Mouse (Mus musculus) midbrain, embryonic 16.5 days (tissue): ENCODE measurements around the gene Fam187a. TPM values are rescaled to one million over a fixed set of nuclear protein-coding genes. Genes with fewer than 3 reads are reported as not detected.

Experiments
- ATAC-seq: fragments of 200-750 bp; cut with Nextera tagmentation; 2 replicates; pipeline ENCODE4 v1.8.0; 2017; ENCODE audit warnings: moderate TSS enrichment
- H3K27ac ChIP-seq: fragments of 300-500 bp; sonication (generic); 2 replicates; pipeline ENCODE4 v1.5.1; 2014; ENCODE audit warnings: mild to moderate bottlenecking, low read length, mixed read lengths
- H3K27me3 ChIP-seq: fragments of 300-500 bp; sonication (generic); 2 replicates; pipeline ENCODE4 v1.6.1; 2014; ENCODE audit warnings: low read depth, low read length, mixed read lengths; ENCODE audit not compliant: control insufficient read depth, insufficient read depth
- H3K36me3 ChIP-seq: fragments of 300-500 bp; sonication (generic); 2 replicates; pipeline ENCODE4 v1.6.1; 2014; ENCODE audit warnings: mild to moderate bottlenecking, low read length, moderate library complexity, mixed read lengths; ENCODE audit not compliant: control insufficient read depth, insufficient read depth
- H3K4me1 ChIP-seq: fragments of 300-500 bp; sonication (generic); 2 replicates; pipeline ENCODE4 v1.6.1; 2014; ENCODE audit warnings: mild to moderate bottlenecking, low read length, mixed read lengths; ENCODE audit not compliant: control insufficient read depth, insufficient read depth
- H3K4me2 ChIP-seq: fragments of 300-500 bp; sonication (generic); 2 replicates; pipeline ENCODE4 v1.6.1; 2014; ENCODE audit warnings: mild to moderate bottlenecking, low read length, mixed read lengths
- H3K4me3 ChIP-seq: fragments of 300-500 bp; sonication (generic); 2 replicates; pipeline ENCODE4 v1.5.1; 2014; ENCODE audit warnings: low read depth, mild to moderate bottlenecking, low read length, moderate library complexity, mixed read lengths
- H3K9ac ChIP-seq: fragments of 300-500 bp; sonication (generic); 2 replicates; pipeline ENCODE4 v1.6.1; 2014; ENCODE audit warnings: low read depth, low read length, mixed read lengths
- H3K9me3 ChIP-seq: fragments of 300-500 bp; sonication (generic); replicated peaks from 2 replicates; pipeline ENCODE4 v1.6.1; 2014; ENCODE audit warnings: mild to moderate bottlenecking, low read length, mixed read lengths; ENCODE audit not compliant: control insufficient read depth, poor library complexity, severe bottlenecking
- WGBS: fragments of 180-500 bp; shearing (Covaris S2); extraction: QIAGEN DNeasy Blood & Tissue Kit; methylation state at CpG from one replicate; pipeline ENCODE4 v1.1.7; 2014; 5-methylcytosine and 5-hydroxymethylcytosine counted together
- polyA plus RNA-seq: library from polyadenylated mRNA; unstranded; fragments of >200 nt; fragmentation: Nextera tagmentation; extraction: Ambion mirVana; gene quantifications from 2 replicates; pipeline ENCODE4 v1.2.1, GENCODE M21; 2015

The Fam187a gene
- not detected in 2 replicates for polyA plus RNA-seq

DNA sequence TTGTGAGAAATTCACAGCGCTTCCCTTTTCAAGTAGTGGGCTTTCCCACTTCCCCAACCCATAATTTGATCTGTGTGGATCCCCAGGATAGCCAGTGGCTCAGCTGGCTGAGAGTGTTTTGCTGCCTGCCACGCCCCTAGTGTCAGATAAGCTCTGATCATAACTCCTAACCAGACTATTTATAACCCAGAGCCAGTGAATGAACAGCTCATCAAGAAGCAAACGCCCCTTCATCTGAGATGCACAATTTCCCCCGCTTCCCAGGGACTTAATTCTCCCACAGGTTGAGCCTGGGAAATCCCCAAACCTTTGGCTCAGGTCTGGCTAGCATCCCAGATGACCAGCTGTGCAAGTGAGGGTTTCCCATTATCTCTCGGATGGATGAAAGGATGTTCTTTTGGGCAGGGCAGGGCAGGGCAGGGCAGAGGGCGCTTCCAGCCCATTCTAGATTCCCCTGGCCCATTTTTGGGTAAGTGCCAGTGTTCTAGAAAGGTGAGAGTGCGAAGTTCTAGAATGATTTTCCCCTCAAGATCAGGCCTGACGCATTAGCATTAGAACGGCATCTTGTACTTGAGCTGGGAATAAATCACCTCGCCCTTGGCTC, at the start of gene Fam187a:
Gene Fam187a, plus strand, starts transcription at position 554 of the 604 bp plus-strand sequence.
- ATAC-seq: no peak
- WGBS: 57% methylated on average over 10 of the region's 10 CpGs
- H3K4me3 ChIP-seq: no peak within 1 kb of the TSS
- H3K9ac ChIP-seq: no peak within 1 kb of the TSS
- no peaks in the 10 kb centered on the region; the same call in 1 of the 2 replicates for H3K27me3 ChIP-seq
- H3K27ac ChIP-seq: no peak within 1 kb of the TSS
- no peak within 1 kb of the TSS for H3K4me2 ChIP-seq
- H3K36me3 ChIP-seq: no peaks in the 10 kb centered on the region
- peaks cover 14% of the 10 kb centered on the region for H3K4me1 ChIP-seq
- H3K9me3 ChIP-seq: no peaks in the 10 kb centered on the region

DNA sequence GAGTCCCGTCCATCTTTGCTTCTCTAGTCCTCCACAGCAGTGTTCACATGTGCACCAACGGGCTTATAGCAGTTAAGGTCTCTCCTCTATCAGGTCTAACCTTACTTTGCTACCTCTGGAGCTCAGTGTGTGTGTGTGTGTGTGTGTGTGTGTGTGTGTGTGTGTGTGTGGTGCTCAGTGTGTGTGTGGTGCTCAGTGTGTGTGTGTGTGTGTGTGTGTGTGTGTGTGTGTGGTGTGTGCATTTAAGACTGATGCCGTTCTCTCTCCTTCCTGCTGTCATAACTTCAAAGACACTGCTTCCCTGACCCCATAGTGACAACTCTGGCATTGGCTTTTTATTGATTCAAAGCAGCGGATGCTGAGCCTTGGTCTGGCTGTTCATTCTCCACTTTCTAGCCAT, 49.4 kb upstream of the Fam187a start, which contains the start of gene Higd1b:
Gene Higd1b, plus strand, starts transcription at position 301 of the 400 bp plus-strand sequence.
- H3K36me3 ChIP-seq: peaks cover 33% of the 10 kb centered on the region
- no peak within 1 kb of the TSS for H3K4me3 ChIP-seq
- H3K9me3 ChIP-seq: no peaks in the 10 kb centered on the region
- H3K4me1 ChIP-seq: no peaks in the 10 kb centered on the region
- 67% methylated on average over 4 of the region's 4 CpGs for WGBS
- ATAC-seq: no peak
- H3K27me3 ChIP-seq: no peaks in the 10 kb centered on the region
- H3K27ac ChIP-seq: no peak within 1 kb of the TSS
- H3K4me2 ChIP-seq: no peak within 1 kb of the TSS
- H3K9ac ChIP-seq: no peak within 1 kb of the TSS

DNA sequence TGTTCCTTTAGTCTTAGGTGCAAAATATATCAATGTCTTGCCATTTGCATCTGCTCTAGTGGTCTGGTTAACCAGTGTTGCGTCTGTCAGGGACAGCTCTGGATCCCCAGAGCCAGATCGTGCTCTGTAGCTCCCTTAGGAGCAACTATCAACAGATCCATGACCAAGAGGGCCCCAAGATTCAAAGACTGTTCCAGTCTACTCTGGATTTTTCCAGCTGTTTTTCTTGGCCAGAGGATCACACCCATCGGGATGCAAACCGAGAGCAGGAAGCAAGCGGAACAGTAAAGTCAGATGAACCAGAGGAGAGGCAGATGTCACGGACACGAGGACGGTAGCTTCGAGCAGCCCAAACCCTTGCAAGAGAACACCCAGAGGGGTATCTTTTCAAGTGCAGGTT, 48.8 kb upstream of the Fam187a start:
- H3K27ac ChIP-seq: no peak overlapping the region
- no peak overlapping the region for H3K4me3 ChIP-seq
- WGBS: 92% methylated on average over 9 of the region's 9 CpGs

DNA sequence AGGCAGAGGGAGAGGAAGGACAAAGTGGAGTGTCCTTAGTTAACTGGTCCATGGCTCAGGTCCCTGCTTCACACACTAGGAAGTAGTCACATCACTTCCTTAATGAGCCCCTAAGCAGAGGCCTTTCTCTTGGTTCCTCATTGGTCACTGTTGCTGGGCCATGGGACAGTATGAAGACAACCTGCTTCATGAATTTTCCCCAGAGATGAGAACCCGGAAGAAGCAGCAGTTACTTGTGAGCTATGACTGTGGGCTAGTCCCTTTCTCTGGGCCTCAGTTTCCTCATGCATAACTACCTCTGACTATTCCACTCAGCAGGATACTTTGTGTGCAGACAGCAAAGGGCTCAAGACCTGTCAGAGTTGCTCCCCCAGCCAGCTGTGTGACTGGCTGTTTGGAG, 47.6 kb upstream of the Fam187a start:
- Histone ChIP-seq H3K27ac (no peak overlapping the region), H3K4me2 (no peak overlapping the region)

More for the DNA sequence above, 48.8 kb upstream of the Fam187a start:
- no peak overlapping the region for H3K9ac ChIP-seq
- no peak for ATAC-seq
- no peaks in the 10 kb centered on the region for H3K27me3 ChIP-seq
- H3K36me3 ChIP-seq: peaks cover 37% of the 10 kb centered on the region
- H3K4me1 ChIP-seq: no peaks in the 10 kb centered on the region
- no peaks in the 10 kb centered on the region for H3K9me3 ChIP-seq
- no peak overlapping the region for H3K4me2 ChIP-seq

DNA sequence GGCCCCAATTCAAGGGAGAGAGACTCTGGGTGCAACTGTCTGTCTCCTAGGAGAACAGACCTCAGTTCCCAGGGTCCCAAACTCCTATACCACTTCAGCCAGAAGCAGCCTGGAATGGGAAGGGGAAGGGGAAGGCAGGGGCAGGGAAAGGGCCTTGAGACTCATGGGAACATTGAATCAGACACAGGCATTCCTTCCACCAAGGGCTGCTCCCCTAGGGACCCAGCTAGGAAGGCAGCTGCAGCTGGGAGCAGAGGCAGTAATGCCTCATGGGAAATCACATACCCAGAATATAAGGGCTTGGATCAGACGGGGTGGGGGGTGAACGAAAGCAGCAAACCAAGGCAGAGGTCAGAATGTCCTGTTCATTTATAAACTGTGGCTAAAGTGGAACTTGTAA, 46.8 kb upstream of the Fam187a start:
- no peak overlapping the region for H3K4me3 ChIP-seq
- no peaks in the 10 kb centered on the region for H3K9me3 ChIP-seq
- H3K36me3 ChIP-seq: peaks cover 53% of the 10 kb centered on the region
- no peak for ATAC-seq
- no peak overlapping the region for H3K9ac ChIP-seq
- no peak overlapping the region for H3K27ac ChIP-seq
- H3K27me3 ChIP-seq: no peaks in the 10 kb centered on the region
- no peak overlapping the region for H3K4me2 ChIP-seq
- 98% methylated on average over 2 of the region's 2 CpGs for WGBS
- no peaks in the 10 kb centered on the region for H3K4me1 ChIP-seq

More for the DNA sequence above, 47.6 kb upstream of the Fam187a start:
- H3K9me3 ChIP-seq: no peaks in the 10 kb centered on the region
- H3K4me3 ChIP-seq: no peak overlapping the region
- H3K27me3 ChIP-seq: no peaks in the 10 kb centered on the region
- 91% methylated on average over 1 of the region's 1 CpGs for WGBS
- H3K9ac ChIP-seq: no peak overlapping the region
- H3K4me1 ChIP-seq: no peaks in the 10 kb centered on the region
- ATAC-seq: no peak
- H3K36me3 ChIP-seq: peaks cover 45% of the 10 kb centered on the region

DNA sequence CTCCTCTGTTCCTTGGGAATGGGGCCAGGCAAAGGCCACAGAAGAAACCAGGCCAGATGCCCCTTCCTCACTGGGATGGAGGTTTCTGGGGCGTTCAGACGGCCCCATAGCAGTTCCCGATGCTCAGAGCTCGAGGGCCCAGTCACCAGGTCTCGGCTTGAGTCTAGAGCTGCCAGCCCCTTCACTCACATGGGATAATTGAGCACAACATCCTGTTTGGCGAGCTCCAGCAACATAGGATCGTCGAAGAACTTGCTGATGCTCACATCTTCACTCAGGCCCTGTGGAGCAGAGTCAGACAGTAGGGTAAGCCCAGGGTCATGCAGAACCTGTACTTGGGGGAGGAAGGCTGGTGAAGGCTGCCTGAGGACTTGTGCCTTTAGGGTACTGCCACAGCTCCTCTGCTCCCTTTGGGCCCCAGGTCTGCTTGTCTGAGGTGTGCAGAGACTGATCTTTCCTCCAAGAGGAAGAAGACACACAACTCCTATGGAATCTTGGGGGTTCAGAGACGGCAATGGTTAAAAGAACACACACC, 46.3 kb upstream of the Fam187a start:
- Histone ChIP-seq H3K36me3 (peaks cover 58% of the 10 kb centered on the region), H3K4me3 (no peak overlapping the region), H3K27ac (no peak overlapping the region), H3K27me3 (no peaks in the 10 kb centered on the region), H3K9me3 (no peaks in the 10 kb centered on the region), H3K9ac (no peak overlapping the region), H3K4me2 (no peak overlapping the region), H3K4me1 (no peaks in the 10 kb centered on the region)
- WGBS: 90% methylated on average over 9 of the region's 9 CpGs
- ATAC-seq: no peak

DNA sequence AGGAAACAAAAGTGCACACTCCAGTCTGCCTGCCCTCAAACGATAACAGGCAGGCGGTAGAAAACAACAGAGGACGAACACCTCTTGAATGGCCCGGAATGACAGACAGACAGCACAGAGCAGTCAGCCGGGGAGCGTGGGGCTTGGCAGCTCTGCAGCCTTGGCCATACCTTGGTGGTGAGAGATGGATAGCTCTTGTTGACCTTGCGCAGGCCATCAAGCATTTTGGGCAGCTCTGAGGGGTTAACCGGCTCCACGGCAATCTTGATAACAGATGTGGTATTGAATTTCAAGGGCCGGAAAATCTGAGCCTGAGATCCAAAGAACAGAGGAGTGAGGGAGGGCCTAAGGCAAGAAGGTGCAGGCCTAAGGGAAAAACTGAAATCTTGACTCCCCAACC, 39.0 kb upstream of the Fam187a start:
- ATAC-seq: no peak
- H3K4me1 ChIP-seq: no peaks in the 10 kb centered on the region
- 95% methylated on average over 10 of the region's 10 CpGs for WGBS
- no peaks in the 10 kb centered on the region for H3K27me3 ChIP-seq
- no peak overlapping the region for H3K27ac ChIP-seq
- H3K9me3 ChIP-seq: no peaks in the 10 kb centered on the region
- H3K9ac ChIP-seq: no peak overlapping the region
- no peak overlapping the region for H3K4me3 ChIP-seq
- no peak overlapping the region for H3K4me2 ChIP-seq
- H3K36me3 ChIP-seq: peaks cover 88% of the 10 kb centered on the region

DNA sequence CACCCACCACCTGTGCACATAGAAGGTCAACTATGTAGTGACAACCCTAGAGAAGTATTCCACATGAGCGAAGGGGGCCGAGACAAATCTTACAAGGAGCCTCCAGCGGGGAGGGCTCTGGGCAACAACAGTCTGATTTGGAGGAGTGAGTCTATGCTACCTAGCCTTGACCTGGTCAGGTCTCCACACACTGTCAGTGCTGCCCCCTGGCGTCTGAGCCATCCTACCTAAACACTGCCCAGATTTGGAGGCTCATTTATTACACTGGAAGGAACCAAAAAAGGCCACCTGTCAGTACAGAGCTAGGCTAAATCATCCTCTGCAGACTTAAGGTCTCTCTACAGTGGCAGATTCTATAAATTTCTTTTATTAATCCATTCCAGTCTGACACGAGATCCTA, 33.1 kb upstream of the Fam187a start:
- no peak overlapping the region for H3K9ac ChIP-seq
- no peak overlapping the region for H3K4me3 ChIP-seq
- H3K4me2 ChIP-seq: no peak overlapping the region
- ATAC-seq: no peak
- H3K9me3 ChIP-seq: no peaks in the 10 kb centered on the region
- WGBS: 65% methylated on average over 5 of the region's 5 CpGs
- no peak overlapping the region for H3K27ac ChIP-seq
- H3K27me3 ChIP-seq: no peaks in the 10 kb centered on the region
- peaks cover 52% of the 10 kb centered on the region for H3K36me3 ChIP-seq
- H3K4me1 ChIP-seq: no peaks in the 10 kb centered on the region

DNA sequence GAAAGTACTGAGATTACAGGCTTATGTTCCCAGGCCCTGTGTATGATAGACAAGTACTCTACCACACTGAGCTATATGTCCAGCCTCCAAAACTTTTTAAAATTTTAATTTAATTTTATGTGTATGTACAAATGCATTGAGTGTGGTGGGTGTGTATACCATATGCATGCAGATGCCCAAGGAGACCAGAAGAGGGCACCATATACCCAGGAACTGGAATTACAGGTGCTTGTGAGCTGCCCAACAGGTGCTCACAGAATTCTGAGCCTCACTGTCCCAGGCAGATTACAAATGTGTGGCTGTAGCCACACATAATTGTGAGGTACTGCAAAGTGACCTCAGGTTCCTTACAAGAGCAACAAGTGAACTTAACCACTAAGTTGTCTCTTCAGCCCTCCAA, 31.2 kb upstream of the Fam187a start:
- Histone ChIP-seq H3K36me3 (peaks cover 40% of the 10 kb centered on the region), H3K4me1 (no peaks in the 10 kb centered on the region), H3K27me3 (no peaks in the 10 kb centered on the region), H3K9ac (no peak overlapping the region), H3K4me2 (no peak overlapping the region), H3K4me3 (no peak overlapping the region), H3K9me3 (no peaks in the 10 kb centered on the region), H3K27ac (no peak overlapping the region)
- no peak for ATAC-seq
